Mouse (Mus musculus) heart, adult 2 months (tissue): ENCODE data around the gene Zic4. TPM values are rescaled to one million over a fixed set of nuclear protein-coding genes. Genes with fewer than 3 reads are reported as not detected.

Source experiments
- DNase-seq, 2 experiments: peaks; one replicate each; pipeline ENCODE4 v3.0.0; 2021
- H3K27ac ChIP-seq: fragments of 200-600 bp; 2 replicates; pipeline ENCODE4 v1.8.1; 2022
- H3K27me3 ChIP-seq: fragments of 200-500 bp; 2 replicates; pipeline ENCODE4 v1.6.1; 2012; ENCODE audit warnings: mild to moderate bottlenecking, low read length, inconsistent platforms, mixed read lengths; ENCODE audit not compliant: control insufficient read depth, insufficient read depth
- H3K36me3 ChIP-seq: fragments of 200-500 bp; 2 replicates; pipeline ENCODE4 v1.6.1; 2012; ENCODE audit warnings: low read length, inconsistent platforms; ENCODE audit not compliant: control insufficient read depth, insufficient read depth
- H3K4me1 ChIP-seq: fragments of 200-500 bp; 2 replicates; pipeline ENCODE4 v1.6.1; 2011; ENCODE audit warnings: low read length; ENCODE audit not compliant: control insufficient read depth, insufficient read depth
- H3K4me3 ChIP-seq: fragments of 200-600 bp; 2 replicates; pipeline ENCODE4 v1.8.1; 2022
- H3K79me2 ChIP-seq: fragments of 200-500 bp; replicated peaks from 2 replicates; pipeline ENCODE4 v1.6.1; 2012; ENCODE audit warnings: mild to moderate bottlenecking, inconsistent platforms, low read length, moderate library complexity, mixed read lengths; ENCODE audit not compliant: control insufficient read depth, insufficient read depth
- H3K9ac ChIP-seq: fragments of 200-500 bp; 2 replicates; pipeline ENCODE4 v1.6.1; 2012; ENCODE audit warnings: low read depth, mild to moderate bottlenecking, control low read depth, inconsistent platforms, low read length, mixed read lengths
- CTCF ChIP-seq: fragments of 200-600 bp; IDR thresholded peaks from 2 replicates; pipeline ENCODE4 v1.8.1; 2022; ENCODE audit warnings: antibody characterized with exemption, mild to moderate bottlenecking, moderate library complexity
- EP300 ChIP-seq: fragments of 200-500 bp; IDR thresholded peaks from 2 replicates; pipeline ENCODE4 v1.6.1; 2011; ENCODE audit warnings: low read depth, low read length, control low read depth; ENCODE audit not compliant: insufficient read depth
- POLR2A ChIP-seq: fragments of 200-500 bp; IDR thresholded peaks from 2 replicates; pipeline ENCODE4 v1.6.1; 2011; ENCODE audit warnings: mild to moderate bottlenecking, low read depth, low read length, control low read depth; ENCODE audit not compliant: insufficient read depth
- WGBS: fragments of 180-500 bp; shearing (Covaris S2); methylation state at CpG from one replicate; pipeline ENCODE4 v1.1.7; 2018; 5-methylcytosine and 5-hydroxymethylcytosine counted together
- intact Hi-C: fragments of 180-260 bp; cut with DNase I; formaldehyde crosslinking; loops from one replicate; pipeline ENCODE4 v1.15.1; 2025
- polyA plus RNA-seq: library from polyadenylated mRNA; depleted of rRNA; stranded (reverse); fragments of >200 nt; gene quantifications from 2 replicates; pipeline ENCODE4 v1.2.3, GENCODE M21; 2012
- total RNA-seq, 2 experiments: library from RNA; stranded (reverse); gene quantifications; 2 replicates each; pipeline ENCODE4 v1.2.3; 2021

Gene Zic4
- total and polyA plus RNA-seq, 3 experiments = not detected

DNA sequence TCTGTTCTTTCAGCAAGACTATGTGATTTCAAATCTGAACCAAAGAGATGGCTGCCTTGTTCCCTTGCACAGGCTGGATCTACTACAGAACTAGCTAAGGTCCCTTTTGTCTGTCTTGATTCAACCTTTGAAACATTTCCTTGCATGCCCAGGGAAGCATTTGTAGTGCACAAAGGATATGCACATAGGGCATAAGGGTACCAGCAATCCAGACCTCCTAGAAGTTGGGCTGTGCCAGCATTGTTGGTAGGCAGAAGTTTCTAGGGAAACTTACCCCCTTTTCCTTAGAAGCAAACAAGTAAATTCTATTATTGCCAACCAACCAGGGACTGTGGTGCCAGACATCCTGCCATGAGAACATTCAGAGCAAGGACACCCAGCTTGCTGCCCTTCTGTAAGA, 8.8 kb downstream of the Zic4 start:
- Histone ChIP-seq H3K36me3 (no peaks in the 10 kb centered on the region), H3K79me2 (no peaks in the 10 kb centered on the region), H3K27me3 (peaks cover 6% of the 10 kb centered on the region; the same call in 1 of the 2 replicates)

GRCm38 (mm10) chr9:91371608-91372007, 9.4 kb downstream of the Zic4 start:
- intact Hi-C loops = no loop called here

More for the DNA sequence above, 8.8 kb downstream of the Zic4 start:
- TF ChIP-seq CTCF = no peak
- TF ChIP-seq POLR2A = no peak
- no peak for TF ChIP-seq EP300
- Histone ChIP-seq H3K4me3 (no peak overlapping the region), H3K27ac (no peak overlapping the region), H3K4me1 (no peaks in the 10 kb centered on the region), H3K9ac (no peak overlapping the region)
- no peak for DNase-seq
- intact Hi-C loops = no loop called here

DNA sequence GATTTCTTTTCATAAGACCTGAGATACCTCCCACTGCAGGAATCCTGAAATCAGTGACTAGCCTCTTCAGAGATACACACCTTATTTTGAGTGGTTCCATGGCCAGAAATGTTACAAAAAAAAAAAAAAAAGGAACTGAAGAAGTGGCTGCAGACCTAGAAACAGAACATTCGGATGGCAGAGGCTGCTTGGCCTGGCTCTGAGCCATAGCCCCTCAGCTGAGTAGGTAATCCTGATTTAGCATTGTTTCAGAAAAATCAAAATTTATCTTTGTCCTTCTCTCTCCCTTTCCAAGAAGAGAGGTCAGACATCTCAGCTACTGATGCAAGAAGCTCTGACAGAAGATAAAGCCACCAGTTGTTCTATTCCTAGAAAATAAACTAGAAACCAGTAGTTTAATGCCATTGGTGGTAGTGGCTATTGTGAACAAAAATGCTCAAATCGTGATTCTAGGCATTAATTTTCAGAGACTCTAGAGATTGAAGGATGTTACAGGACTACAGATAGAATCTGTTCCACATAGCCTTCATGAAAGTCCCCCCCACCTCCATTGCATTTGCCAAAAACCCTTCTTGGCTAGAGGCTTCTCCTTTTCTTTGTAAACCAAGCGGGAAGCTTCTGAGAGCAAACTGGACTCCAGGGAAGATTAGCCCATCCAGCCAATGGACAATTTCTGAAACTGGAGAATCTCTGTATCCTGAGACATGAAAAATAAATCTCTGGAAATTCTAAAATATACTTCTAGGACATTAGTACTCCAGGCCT, 11.8 kb downstream of the Zic4 start:
- H3K79me2 ChIP-seq = no peaks in the 10 kb centered on the region
- DNase-seq = no peak
- H3K27me3 ChIP-seq = peaks cover 22% of the 10 kb centered on the region
- no peak overlapping the region for H3K4me3 ChIP-seq
- intact Hi-C loops = no loop called here
- TF ChIP-seq POLR2A = no peak
- no peak for TF ChIP-seq CTCF
- TF ChIP-seq EP300 = no peak
- 29% methylated on average over 3 of the region's 3 CpGs for WGBS
- no peak overlapping the region for H3K27ac ChIP-seq
- H3K36me3 ChIP-seq = no peaks in the 10 kb centered on the region
- no peak overlapping the region for H3K9ac ChIP-seq
- no peaks in the 10 kb centered on the region for H3K4me1 ChIP-seq

More at GRCm38 (mm10) chr9:91371608-91372007, 9.4 kb downstream of the Zic4 start:
- Histone ChIP-seq H3K4me3 (no peak overlapping the region), H3K79me2 (no peaks in the 10 kb centered on the region), H3K27ac (no peak overlapping the region), H3K27me3 (peaks cover 7% of the 10 kb centered on the region), H3K36me3 (no peaks in the 10 kb centered on the region), H3K4me1 (no peaks in the 10 kb centered on the region), H3K9ac (no peak overlapping the region)
- WGBS = 26% methylated on average over 4 of the region's 4 CpGs
- no peak for DNase-seq
- TF ChIP-seq CTCF (no peak), POLR2A (no peak), EP300 (no peak)

DNA sequence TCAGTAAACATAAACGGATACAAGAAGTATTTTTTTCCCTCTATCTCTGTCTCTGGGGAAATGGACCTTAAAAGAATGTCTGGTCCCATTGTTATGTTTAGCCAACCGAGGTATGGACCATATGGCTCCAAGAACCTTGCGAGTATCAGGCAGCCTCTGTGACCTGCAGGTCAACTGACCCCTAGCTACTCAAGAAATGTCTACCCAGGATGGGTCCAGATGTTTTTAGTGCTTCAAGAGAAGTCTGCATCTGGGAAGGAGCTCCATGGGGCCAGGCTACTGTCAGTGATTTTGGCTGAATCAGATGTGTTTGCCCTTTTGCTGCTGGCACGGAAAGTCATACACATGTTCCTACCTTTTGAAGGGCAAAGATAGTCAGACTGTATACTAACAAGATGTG, 12.5 kb downstream of the Zic4 start:
- Histone ChIP-seq H3K4me1 (no peaks in the 10 kb centered on the region), H3K27me3 (peaks cover 23% of the 10 kb centered on the region), H3K27ac (no peak overlapping the region), H3K79me2 (no peaks in the 10 kb centered on the region), H3K4me3 (no peak overlapping the region), H3K9ac (no peak overlapping the region), H3K36me3 (no peaks in the 10 kb centered on the region)
- 8% methylated on average over 4 of the region's 4 CpGs for WGBS
- intact Hi-C loops = no loop called here
- DNase-seq = no peak
- TF ChIP-seq CTCF (no peak), EP300 (no peak), POLR2A (no peak)

DNA sequence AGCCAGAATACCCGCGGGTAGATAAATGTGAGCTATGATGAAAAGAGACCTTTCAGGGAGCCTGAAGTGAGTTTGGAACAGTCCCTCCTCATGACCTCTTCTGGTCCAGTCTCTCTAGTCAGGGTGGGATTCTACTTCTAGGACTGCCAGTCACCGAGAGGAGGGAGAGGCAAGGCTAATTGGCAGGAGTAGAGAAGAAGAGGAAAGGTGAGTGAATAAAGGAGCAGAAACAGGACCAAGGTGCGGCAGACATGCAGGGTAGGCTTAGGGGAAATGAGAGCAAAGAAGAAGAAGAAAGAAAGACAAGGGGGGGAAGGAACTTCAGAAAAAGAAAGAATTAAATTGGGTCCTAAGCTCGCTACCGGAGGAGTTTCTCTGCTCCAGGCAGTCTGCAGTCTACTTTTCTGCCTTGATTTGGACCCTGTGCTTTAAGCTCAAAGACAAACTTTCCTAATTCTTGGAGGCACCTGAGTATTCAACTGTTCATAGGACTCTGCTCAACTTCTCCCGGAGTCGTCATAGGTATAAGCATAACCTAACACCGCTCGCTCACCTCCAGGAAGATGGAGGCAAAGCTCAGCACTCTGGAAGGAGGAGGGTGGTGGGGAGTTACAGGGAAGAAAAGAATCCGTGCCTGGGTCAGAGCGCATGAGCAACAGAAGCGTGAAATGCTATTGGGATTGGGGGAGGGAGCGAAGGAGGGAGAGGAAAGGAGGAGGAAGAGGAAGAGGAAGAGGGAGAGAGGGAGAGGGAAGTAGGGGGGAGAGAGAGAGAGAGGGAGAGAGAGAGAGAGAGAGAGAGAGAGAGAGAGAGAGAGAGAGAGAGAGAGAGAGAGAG, 15.0 kb downstream of the Zic4 start:
- Histone ChIP-seq H3K4me3 (no peak overlapping the region), H3K4me1 (no peaks in the 10 kb centered on the region), H3K27ac (no peak overlapping the region), H3K79me2 (no peaks in the 10 kb centered on the region), H3K27me3 (peaks cover 29% of the 10 kb centered on the region), H3K9ac (no peak overlapping the region), H3K36me3 (no peaks in the 10 kb centered on the region)
- no peak for TF ChIP-seq POLR2A
- no peak for TF ChIP-seq EP300
- DNase-seq = no peak
- WGBS = 5% methylated on average over 14 of the region's 14 CpGs
- intact Hi-C loops = no loop called here

DNA sequence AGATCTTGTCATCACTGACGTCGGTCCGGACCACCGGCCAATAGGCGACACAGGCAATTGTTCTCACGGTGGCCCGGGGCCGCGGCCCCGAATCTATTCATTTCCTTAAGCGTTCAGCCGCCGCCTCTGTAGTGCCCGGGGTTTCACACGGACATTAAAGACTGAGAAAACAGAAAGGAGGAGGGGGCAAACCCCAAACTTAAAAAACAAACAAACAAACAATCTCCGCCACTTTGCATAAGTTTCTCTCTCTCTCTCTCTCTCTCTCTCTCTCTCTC, 15.6 kb downstream of the Zic4 start:
- under 1% methylated on average over 16 of the region's 16 CpGs for WGBS

More for the DNA sequence above, 15.6 kb downstream of the Zic4 start:
- no peak overlapping the region for H3K9ac ChIP-seq
- no peak for DNase-seq
- intact Hi-C loops = no loop called here
- H3K79me2 ChIP-seq = no peaks in the 10 kb centered on the region
- H3K4me3 ChIP-seq = no peak overlapping the region
- peaks cover 32% of the 10 kb centered on the region for H3K27me3 ChIP-seq
- no peaks in the 10 kb centered on the region for H3K36me3 ChIP-seq
- no peaks in the 10 kb centered on the region for H3K4me1 ChIP-seq
- H3K27ac ChIP-seq = no peak overlapping the region
- TF ChIP-seq POLR2A = no peak
- no peak for TF ChIP-seq EP300
- no peak for TF ChIP-seq CTCF
